Mouse (Mus musculus) cortical plate, adult 2 months (tissue): ENCODE data around the gene Plscr5. TPM values are rescaled to one million over a fixed set of nuclear protein-coding genes. Genes with fewer than 3 reads are reported as not detected.

Experiments
- H3K27ac ChIP-seq: fragments of 200-500 bp; 2 replicates; pipeline ENCODE4 v1.5.1; 2012; ENCODE audit warnings: low read length, control low read depth, inconsistent platforms; ENCODE audit not compliant: insufficient read depth
- H3K4me1 ChIP-seq: fragments of 200-500 bp; 2 replicates; pipeline ENCODE4 v1.6.1; 2011; ENCODE audit warnings: low read length; ENCODE audit not compliant: control insufficient read depth, insufficient read depth
- H3K4me3 ChIP-seq: fragments of 200-500 bp; 2 replicates; pipeline ENCODE4 v1.5.1; 2011; ENCODE audit warnings: mild to moderate bottlenecking, low read length, control low read depth; ENCODE audit not compliant: insufficient read depth
- CTCF ChIP-seq: fragments of 200-500 bp; IDR thresholded peaks from 2 replicates; pipeline ENCODE4 v1.5.1; 2011; ENCODE audit warnings: mild to moderate bottlenecking, control low read depth, low read length; ENCODE audit not compliant: insufficient read depth; ENCODE audit errors: extremely low read depth
- POLR2A ChIP-seq: fragments of 200-500 bp; IDR thresholded peaks from 2 replicates; pipeline ENCODE4 v1.6.1; 2011; ENCODE audit warnings: mild to moderate bottlenecking, low read length, control low read depth; ENCODE audit not compliant: insufficient read depth; ENCODE audit errors: extremely low read depth
- polyA plus RNA-seq: library from polyadenylated mRNA; depleted of rRNA; stranded (reverse); fragments of >200 nt; gene quantifications from 2 replicates; pipeline ENCODE4 v1.2.3, GENCODE M21; 2012

Gene Plscr5
- polyA plus RNA-seq, 1 experiment = not detected

DNA sequence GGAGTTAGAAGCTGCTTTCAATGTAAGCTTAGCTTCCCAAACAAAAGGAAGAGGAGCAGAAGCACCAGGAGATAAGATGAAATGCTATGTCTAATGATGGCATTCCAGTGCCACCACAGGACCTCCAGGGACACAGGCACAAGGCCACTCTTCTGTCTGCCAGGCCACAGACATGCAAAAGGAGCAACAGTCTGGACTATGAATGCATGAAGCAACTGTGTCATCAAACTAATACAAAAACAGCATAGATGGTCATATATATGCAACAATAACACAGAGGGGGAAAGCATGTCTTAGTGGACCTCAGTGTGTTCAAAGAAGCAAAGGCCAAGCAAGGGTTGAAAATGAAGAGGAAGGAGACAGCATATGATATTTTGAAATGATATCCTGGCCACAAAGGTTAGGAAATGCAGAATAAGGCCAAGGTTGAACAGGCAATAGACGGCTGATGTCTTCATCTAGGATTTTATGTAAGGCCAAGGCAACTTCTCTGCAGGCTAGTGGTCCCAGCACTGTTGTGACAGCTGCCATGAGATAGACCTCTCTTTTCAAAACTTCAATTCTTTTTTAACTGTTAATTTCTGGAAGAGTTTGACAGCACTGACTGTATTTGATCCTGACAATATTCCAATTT, 32.0 kb downstream of the Plscr5 start:
- H3K4me1 ChIP-seq = no peaks in the 10 kb centered on the region
- no peak overlapping the region for H3K27ac ChIP-seq
- TF ChIP-seq POLR2A = no peak
- no peak for TF ChIP-seq CTCF
- H3K4me3 ChIP-seq = no peak overlapping the region

DNA sequence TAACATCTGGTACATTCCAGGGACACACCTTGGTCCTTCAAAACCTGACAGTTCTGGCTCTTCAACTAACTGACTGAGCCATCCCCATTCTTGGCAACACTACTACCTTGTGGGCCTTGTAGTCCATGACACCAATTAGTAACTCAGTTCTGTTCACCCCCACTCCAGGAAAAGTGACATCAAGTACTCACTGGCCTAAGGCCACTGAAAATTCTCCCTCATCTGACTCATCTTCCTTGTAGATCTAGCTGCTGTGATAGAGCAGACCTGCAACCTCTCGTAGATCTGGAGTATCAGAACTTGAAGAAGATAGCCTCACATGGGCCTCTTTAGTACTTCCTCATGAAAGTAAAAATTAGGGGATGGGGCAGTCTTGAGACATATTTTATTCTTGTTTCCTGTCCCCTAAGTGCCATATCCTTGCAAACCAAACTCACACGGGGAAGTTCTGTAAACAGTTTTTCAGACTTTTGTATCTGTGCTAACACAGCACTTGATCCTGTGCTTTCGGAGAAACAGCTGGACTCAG, 33.5 kb downstream of the Plscr5 start:
- no peak for TF ChIP-seq POLR2A
- TF ChIP-seq CTCF = no peak
- H3K4me1 ChIP-seq = no peaks in the 10 kb centered on the region
- H3K27ac ChIP-seq = no peak overlapping the region
- H3K4me3 ChIP-seq = no peak overlapping the region

DNA sequence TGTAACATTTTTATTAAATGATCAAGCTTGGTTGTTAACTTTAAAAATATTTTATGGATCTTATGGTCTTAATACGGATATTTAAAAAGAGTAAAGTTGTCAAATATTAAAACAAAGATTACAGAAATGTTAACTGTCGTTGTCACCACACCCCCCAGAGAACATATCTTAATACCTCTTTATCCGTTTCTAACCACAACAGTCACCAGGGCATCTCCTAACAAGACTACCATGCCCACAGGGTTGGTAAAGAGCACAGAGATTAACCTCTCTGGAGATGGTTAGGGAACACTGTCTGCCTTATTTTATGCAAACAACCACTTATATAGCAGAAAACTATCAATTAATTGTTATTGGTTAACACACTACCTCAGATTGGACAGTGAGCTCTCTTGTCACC, 34.1 kb downstream of the Plscr5 start:
- Histone ChIP-seq H3K27ac (no peak overlapping the region), H3K4me1 (no peaks in the 10 kb centered on the region), H3K4me3 (no peak overlapping the region)
- no peak for TF ChIP-seq POLR2A
- TF ChIP-seq CTCF = no peak

DNA sequence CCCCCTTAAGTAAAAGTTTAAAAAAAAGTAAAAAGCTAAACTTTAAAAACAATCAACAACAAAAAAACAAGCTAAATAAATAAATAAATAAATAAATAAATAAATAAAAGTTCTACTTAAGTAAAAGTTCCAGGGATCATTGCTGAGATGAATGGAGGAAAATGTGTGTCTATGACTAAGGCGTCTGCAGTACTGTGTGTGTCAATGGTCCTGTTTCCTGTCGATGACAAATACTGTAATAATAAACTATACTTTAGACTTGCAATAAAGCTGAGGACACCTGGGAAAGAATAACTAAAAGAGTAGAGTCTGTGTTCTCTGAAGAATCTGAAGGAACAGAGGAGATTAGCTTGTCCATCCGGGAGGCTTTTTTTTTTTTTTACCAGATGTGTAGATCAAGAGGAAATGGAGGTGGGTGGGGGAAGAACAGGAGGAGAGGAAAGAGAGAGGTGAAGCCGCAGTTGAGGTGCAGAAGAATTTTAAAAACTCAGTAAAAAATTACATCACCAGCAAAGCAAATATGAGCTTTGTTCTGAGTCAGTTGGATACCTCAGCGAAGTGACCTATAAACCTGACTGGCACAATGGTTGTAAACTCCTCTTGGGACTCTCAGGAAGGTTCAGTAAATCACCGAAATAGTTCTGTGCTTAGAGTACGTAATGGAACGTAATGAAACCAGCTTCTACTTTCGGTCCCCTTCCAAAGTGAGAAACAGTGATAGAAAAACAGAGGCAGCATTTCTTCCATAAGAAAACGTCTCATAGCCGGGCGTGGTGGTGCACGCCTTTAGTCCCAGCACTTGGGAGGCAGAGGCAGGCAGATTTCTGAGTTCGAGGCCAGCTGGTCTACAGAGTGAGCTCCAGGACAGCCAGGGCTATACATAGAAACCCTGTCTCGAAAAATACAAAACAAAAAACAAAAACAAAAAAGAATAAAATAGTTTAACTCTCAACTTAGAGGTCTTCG, 36.4 kb downstream of the Plscr5 start:
- Histone ChIP-seq H3K27ac (no peak overlapping the region), H3K4me3 (no peak overlapping the region), H3K4me1 (no peaks in the 10 kb centered on the region)
- TF ChIP-seq POLR2A = no peak
- TF ChIP-seq CTCF = no peak

DNA sequence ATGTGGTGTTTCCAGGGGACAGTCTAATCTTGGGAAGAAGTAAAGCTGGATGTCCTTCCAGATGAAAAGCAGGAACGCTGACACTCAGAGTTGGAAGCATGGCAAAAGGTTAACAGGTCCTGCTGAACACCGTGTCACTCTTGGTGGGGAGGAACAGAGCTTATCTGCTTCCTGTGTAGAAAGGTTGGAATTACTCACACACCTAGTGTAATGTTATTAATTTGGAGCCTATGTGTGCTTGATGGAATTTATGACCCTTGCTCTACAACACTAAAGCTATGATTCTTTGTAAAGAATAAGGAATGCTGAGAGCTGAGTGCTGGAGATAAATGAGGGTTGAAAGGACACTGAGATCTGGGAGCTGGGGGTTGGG, 37.1 kb downstream of the Plscr5 start:
- H3K4me3 ChIP-seq = no peak overlapping the region
- H3K4me1 ChIP-seq = no peaks in the 10 kb centered on the region
- TF ChIP-seq POLR2A (no peak), CTCF (no peak)
- H3K27ac ChIP-seq = no peak overlapping the region

DNA sequence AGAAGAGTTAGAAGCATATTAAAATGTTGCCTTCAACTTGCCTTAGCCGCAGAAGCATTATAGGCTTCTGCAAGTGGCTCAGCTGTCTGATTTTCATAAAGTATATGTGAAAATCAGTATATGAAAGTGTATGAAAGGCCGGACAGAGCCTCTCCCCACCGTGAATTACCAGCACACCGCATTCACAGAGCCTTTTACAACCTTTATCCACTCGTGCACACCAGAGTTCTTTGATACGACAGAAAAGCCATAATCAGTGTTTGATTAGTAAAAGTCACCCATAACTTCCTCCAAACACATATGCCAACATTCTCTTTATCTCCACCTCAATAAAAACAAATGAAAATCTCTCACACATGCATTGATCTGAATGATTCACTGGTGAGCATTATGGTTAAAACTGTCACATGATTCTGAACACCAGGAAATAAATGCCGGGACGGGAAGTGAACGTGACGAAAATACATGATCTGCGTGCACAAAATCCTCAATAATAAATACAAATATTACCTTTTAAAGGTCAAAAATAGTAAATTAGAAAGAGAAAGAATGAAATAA, 42.2 kb downstream of the Plscr5 start:
- Histone ChIP-seq H3K4me3 (no peak overlapping the region), H3K27ac (no peak overlapping the region), H3K4me1 (no peaks in the 10 kb centered on the region)
- TF ChIP-seq POLR2A (no peak), CTCF (no peak)

DNA sequence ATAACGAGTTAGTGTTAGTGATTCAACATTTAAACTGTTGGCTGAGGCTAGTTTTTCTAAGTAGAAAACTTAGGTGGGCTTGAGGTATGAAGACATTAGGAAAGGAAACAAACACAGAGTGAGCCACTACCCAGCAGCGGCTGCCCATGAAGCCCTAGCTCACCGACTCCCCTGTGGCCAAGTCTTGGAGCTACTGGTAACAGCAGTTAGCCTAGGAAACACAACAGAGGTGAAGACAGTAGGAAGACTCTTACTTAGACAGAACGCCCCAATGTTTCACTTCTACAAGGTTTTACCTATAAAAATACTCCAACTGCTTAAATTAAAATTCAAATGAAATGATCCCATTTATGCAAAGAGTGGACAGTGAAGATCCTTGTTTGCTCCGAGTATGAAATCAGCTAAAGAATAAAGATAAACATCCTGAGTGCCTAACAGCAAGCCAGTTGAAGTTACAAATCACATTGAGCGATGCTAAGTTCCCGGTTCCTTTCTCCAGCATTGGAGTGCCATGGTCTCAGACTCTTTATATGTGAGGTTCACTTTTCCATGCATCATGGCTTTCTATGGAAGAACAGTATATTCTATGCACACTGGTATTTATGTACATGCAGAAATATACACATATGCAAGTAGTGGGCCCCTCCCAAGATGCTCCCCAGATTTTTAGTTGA, 56.2 kb downstream of the Plscr5 start:
- TF ChIP-seq CTCF = no peak
- TF ChIP-seq POLR2A = no peak
- H3K4me3 ChIP-seq = no peak overlapping the region
- H3K4me1 ChIP-seq = no peaks in the 10 kb centered on the region
- H3K27ac ChIP-seq = no peak overlapping the region

DNA sequence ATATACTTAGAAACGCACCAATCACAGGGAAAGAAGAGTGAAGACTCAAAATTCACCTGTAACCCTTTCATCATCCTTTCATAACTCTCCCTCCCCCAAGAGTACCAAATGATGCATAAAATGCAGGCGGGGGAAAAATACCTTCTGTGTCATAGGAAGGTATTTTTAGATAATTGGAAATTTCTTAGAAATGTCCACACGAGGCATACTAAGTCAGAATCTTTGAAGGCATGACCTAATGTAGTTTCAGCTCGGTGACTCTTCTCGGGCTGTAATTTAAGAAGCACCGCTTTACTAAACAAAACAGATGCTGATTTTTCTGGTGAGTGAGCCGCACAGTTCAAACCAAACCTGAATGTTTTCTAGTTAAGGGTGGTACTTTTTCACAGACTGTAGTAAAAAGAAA, 56.7 kb downstream of the Plscr5 start, which contains the start of gene Plscr1:
Gene Plscr1, plus strand, starts transcription at position 304 of the 406 bp plus-strand sequence.
- Histone ChIP-seq H3K27ac (peak within 1 kb of the TSS; percentile 6; the same call in 1 of the 2 replicates), H3K4me1 (no peaks in the 10 kb centered on the region), H3K4me3 (peak within 1 kb of the TSS; percentile 56)
- TF ChIP-seq CTCF (no peak), POLR2A (no peak)
